Mouse (Mus musculus) olfactory bulb, adult 2 months (tissue): ENCODE measurements around the gene Syt3. TPM values are rescaled to one million over a fixed set of nuclear protein-coding genes. Genes with fewer than 3 reads are reported as not detected.
A peak's percentile ranks its signal among the peaks of the same experiment; 100 is the strongest.

Source experiments
- H3K27ac ChIP-seq: fragments of 200-500 bp; 2 replicates; pipeline ENCODE4 v1.5.1; 2012; ENCODE audit warnings: low read depth, low read length; ENCODE audit not compliant: insufficient read depth
- H3K4me1 ChIP-seq: fragments of 200-500 bp; 2 replicates; pipeline ENCODE4 v1.6.1; 2012; ENCODE audit warnings: low read length; ENCODE audit not compliant: control insufficient read depth, insufficient read depth
- H3K4me3 ChIP-seq: fragments of 200-500 bp; 2 replicates; pipeline ENCODE4 v1.5.1; 2012; ENCODE audit warnings: mild to moderate bottlenecking, low read depth, low read length, moderate library complexity; ENCODE audit not compliant: insufficient read depth
- CTCF ChIP-seq: fragments of 200-500 bp; IDR thresholded peaks from 2 replicates; pipeline ENCODE4 v1.5.1; 2012; ENCODE audit warnings: low read depth, mild to moderate bottlenecking, low read length, moderate library complexity; ENCODE audit not compliant: insufficient read depth
- POLR2A ChIP-seq: fragments of 200-500 bp; IDR thresholded peaks from 2 replicates; pipeline ENCODE4 v1.6.1; 2012; ENCODE audit warnings: mild to moderate bottlenecking, low read depth, low read length, moderate library complexity; ENCODE audit not compliant: insufficient read depth
- WGBS: fragments of 180-500 bp; shearing (Covaris S2); methylation state at CpG from one replicate; pipeline ENCODE4 v1.1.7; 2018; 5-methylcytosine and 5-hydroxymethylcytosine counted together
- polyA plus RNA-seq: library from polyadenylated mRNA; stranded (reverse); fragments of >200 nt; gene quantifications from 2 replicates; pipeline ENCODE4 v1.2.4, GENCODE M21; 2012; ENCODE audit warnings: low replicate concordance; ENCODE audit not compliant: missing spikeins, insufficient read depth, insufficient read length

Gene Syt3
- polyA plus RNA-seq, 1 experiment, result not detected

GRCm38 (mm10) chr7:44428968-44429521 lies 45.1 kb downstream of the Syt3 start, which contains the start of gene Lrrc4b:
Gene Lrrc4b (plus strand): TSS chr7:44429018.
- H3K4me1 ChIP-seq, result peaks cover 45% of the 10 kb centered on the region
- WGBS, result 3% methylated on average over 59 of the region's 69 CpGs
- no peak for TF ChIP-seq CTCF
- peak; percentile 41; the same call in 1 of the 2 replicates for TF ChIP-seq POLR2A

DNA sequence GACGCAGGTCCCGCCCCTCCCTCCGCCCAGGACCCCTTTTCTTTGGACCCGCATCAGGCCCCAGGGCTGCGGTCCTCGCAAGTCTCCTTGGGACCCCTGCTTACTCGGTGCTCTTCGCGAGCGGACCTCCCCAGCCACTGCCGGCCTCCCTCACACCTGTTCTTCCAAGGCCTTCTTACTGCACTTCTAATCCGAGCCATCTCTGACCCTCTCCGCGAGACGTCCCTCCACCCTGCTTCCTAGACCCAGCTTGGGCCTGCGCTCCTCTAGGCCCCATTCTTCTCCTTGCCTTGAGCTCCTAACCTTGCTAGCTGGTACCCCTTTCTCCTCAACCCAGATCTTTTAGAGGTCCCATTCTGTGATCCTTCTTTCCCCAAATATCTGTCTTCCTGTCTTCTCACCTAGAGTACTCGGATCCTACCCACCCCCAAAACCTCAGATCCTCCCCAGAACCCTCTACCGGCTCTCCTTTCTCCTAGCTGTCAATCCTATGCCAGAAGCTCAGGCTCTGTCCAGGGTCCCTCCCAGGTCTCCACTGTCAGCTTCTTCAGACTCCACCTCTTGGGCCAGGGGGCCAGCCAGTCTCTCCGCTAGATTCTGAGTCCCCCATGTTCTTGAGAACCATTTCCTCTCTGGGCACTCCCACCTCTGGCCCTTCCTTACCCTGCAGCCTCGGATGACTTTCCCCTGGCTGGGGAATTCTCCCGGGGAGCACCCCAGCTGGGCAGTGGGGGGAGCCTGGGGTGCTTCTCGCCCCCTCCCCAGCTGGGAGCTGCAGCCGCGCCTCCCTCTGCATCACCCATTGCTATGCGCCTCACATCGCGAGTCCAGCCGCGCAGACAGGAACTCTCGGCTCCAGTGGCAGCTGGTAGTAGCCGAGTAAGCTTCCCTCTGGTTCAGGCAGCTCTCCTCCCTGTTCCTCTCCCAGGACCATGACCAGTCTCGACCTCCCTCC lies 45.9 kb downstream of the Syt3 start:
- 2% methylated on average over 32 of the region's 32 CpGs for WGBS
- peak overlapping the region; percentile 57 for H3K27ac ChIP-seq
- peaks cover 47% of the 10 kb centered on the region for H3K4me1 ChIP-seq
- TF ChIP-seq POLR2A, result no peak
- TF ChIP-seq CTCF, result no peak
- H3K4me3 ChIP-seq, result peak overlapping the region; percentile 76

More at GRCm38 (mm10) chr7:44428968-44429521, 45.1 kb downstream of the Syt3 start, which contains the start of gene Lrrc4b:
- H3K4me3 ChIP-seq, result peak within 1 kb of the TSS; percentile 76
- H3K27ac ChIP-seq, result peak within 1 kb of the TSS; percentile 93

DNA sequence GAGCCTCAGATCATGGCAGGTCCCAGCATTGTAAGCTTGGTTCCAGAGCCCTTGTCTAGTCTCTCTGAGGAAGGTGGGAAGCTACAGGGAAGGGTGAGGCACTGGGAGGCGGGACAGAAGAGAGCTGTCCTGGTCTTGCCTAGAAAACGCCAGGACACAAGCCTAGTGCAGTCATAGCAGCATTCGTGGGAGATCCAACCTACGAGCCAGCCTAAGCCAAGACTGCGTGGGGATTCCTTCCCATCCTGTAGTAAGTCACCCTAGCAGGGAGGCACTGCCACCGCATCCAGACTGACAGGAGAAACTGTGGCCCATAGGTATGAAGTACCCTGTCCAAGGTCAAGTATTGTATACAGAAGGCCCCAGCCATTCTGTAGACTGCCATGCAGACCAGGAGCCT lies 48.6 kb downstream of the Syt3 start:
- Histone ChIP-seq H3K4me3 (no peak overlapping the region), H3K4me1 (peaks cover 51% of the 10 kb centered on the region), H3K27ac (no peak overlapping the region)
- WGBS, result 62% methylated on average over 6 of the region's 6 CpGs
- TF ChIP-seq POLR2A (no peak), CTCF (no peak)

DNA sequence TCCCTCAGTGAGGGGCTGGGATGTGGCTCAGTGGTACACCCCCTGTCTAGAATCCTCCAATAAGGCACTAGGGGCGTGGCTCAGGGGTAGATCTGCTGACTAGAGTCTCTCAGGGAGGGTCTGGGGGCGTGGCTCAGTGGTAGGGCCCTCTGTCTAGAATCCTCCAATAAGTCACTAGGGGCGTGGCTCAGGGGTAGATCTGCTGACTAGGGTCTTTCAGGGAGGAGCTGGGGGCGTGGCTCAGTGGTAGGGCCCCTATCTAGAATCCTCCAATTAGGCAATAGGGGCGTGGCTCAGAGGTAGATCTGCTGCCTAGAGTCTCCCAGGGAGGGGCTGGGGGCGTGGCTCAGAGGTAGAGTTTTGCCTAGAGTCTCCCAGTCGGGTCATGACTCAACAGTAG lies 49.5 kb downstream of the Syt3 start:
- TF ChIP-seq POLR2A (no peak), CTCF (no peak)
- no peak overlapping the region for H3K27ac ChIP-seq
- no peak overlapping the region for H3K4me3 ChIP-seq
- peaks cover 50% of the 10 kb centered on the region for H3K4me1 ChIP-seq
- 14% methylated on average over 7 of the region's 7 CpGs for WGBS

DNA sequence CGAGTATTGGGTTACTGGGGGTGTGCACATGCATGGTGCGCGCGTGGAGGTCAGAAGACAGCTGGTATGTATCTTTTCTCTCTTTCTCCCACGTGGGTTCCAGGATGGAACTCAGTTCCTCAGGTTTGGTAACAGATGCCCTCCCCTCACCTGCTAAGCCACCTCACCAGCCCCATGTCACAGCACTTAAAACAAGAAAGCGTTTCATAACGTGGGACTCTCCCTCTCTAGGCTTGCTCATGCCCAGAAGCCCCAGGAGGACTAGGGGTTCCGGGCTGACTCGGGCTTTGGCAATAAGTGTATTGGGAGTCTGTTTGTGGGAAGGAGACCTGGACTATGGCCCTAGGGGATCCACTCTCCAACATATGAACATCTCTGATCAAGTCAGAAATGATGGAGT lies 50.2 kb downstream of the Syt3 start:
- WGBS, result 76% methylated on average over 9 of the region's 9 CpGs
- no peak for TF ChIP-seq CTCF
- no peak for TF ChIP-seq POLR2A
- Histone ChIP-seq H3K27ac (no peak overlapping the region), H3K4me1 (peaks cover 52% of the 10 kb centered on the region), H3K4me3 (no peak overlapping the region)

- 73% methylated on average over 5 of the region's 5 CpGs for WGBS
- H3K4me1 ChIP-seq, result peaks cover 45% of the 10 kb centered on the region
- H3K4me3 ChIP-seq, result no peak overlapping the region
- H3K27ac ChIP-seq, result no peak overlapping the region
- TF ChIP-seq POLR2A, result no peak
- TF ChIP-seq CTCF, result no peak
Observed at GRCm38 (mm10) chr7:44435796-44436195, 51.9 kb downstream of the Syt3 start.

DNA sequence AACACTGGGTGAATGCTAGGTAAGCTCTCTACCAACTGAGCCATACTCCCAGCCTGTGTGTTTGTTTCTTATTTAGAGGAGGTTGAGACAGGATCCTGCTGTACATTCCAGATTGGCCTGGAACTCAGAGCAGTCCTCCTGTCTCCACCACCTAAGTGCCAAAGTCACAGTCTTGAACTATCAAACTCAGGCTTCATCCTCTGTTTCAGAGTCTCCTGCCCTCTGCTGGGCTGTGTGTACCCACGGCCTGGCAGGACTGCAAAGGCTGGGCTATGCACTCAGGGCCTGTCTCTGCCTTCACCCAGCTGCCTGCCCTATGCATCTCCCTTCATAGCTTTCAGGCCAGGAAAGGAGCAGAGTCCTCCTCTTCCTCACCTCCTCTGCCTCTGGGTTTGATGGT lies 52.4 kb downstream of the Syt3 start:
- TF ChIP-seq POLR2A, result no peak
- TF ChIP-seq CTCF, result no peak; the same call in 1 of the 2 replicates
- 10% methylated on average over 1 of the region's 1 CpGs for WGBS
- Histone ChIP-seq H3K4me1 (peaks cover 42% of the 10 kb centered on the region), H3K4me3 (no peak overlapping the region), H3K27ac (no peak overlapping the region)

GRCm38 (mm10) chr7:44437188-44437587 lies 53.3 kb downstream of the Syt3 start:
- H3K27ac ChIP-seq, result no peak overlapping the region
- WGBS, result 85% methylated on average over 1 of the region's 1 CpGs
- H3K4me1 ChIP-seq, result peaks cover 38% of the 10 kb centered on the region
- H3K4me3 ChIP-seq, result no peak overlapping the region
- TF ChIP-seq CTCF (no peak), POLR2A (no peak)

GRCm38 (mm10) chr7:44437933-44438332 lies 54.0 kb downstream of the Syt3 start:
- Histone ChIP-seq H3K4me3 (no peak overlapping the region), H3K27ac (no peak overlapping the region), H3K4me1 (peaks cover 33% of the 10 kb centered on the region)
- no peak for TF ChIP-seq POLR2A
- no peak for TF ChIP-seq CTCF
- WGBS, result 64% methylated on average over 8 of the region's 8 CpGs
